Mouse (Mus musculus): ENCODE results near the gene Papolb.

Gene Papolb

DNA sequence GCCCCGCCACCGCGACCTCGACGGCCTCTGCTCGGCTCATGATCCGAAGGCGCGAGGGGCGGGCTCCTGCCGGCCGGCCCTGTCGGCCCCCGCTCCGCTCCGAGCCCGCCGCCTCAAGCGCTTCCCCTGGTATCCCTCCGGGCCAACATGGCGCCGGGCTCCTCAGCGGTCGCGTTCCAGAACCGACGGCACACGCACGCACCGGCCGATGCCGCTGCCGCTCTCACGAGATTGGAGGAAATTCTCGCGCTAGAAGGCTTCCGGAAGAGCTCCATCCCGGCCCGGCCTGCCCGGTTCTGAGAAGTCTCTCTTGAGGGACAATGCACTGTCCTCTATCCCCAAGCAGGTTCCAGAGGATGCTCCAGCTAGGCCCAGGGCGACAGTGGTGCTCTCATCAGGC, at the start of gene Papolb:
Papolb (minus strand) TSS at position 162 of the 400 bp plus-strand sequence.
- DNase-seq (ENCODE audit: low read depth, low spot score), result peak; percentile 51

DNA sequence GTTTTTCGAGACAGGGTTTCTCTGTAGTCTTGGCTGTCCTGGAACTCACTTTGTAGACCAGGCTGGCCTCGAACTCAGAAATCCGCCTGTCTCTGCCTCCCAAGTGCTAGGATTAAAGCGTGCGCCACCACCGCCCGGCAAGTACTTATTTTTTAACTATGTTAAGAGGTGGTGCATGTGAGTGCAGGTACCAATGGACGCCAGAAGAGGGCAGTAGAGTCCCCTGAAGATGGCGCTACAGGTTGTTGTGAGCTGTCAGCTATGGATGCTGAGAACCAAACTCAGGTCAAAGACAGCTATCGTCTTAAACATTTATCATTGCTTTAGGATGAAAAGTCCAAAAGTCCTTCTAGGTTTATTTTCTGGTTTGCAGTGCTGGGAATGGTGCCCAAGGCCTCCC, 48.3 kb upstream of the Papolb start:
- peak; percentile 57 for DNase-seq (ENCODE audit: low read depth, low spot score)

DNA sequence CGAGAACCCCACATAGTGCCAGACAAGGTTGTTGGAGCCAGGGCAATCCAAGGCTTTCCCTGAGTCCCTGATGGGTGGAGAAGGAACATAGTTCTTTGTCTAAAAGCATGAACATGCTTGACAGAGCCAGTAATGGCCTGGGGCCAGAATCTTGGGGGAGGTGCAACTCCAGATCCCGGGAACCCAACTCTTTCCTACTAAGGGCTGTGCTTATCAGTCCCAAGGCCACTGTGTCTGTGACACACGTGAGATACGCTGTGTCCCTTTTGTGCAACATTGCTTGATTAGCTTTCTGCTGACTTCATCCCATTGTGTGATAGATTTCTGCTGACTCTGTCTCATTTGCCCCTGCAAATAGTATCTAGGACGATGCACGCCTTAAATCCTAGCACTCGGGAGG, 47.0 kb upstream of the Papolb start:
- DNase-seq (ENCODE audit: low read depth, low spot score), result no peak

DNA sequence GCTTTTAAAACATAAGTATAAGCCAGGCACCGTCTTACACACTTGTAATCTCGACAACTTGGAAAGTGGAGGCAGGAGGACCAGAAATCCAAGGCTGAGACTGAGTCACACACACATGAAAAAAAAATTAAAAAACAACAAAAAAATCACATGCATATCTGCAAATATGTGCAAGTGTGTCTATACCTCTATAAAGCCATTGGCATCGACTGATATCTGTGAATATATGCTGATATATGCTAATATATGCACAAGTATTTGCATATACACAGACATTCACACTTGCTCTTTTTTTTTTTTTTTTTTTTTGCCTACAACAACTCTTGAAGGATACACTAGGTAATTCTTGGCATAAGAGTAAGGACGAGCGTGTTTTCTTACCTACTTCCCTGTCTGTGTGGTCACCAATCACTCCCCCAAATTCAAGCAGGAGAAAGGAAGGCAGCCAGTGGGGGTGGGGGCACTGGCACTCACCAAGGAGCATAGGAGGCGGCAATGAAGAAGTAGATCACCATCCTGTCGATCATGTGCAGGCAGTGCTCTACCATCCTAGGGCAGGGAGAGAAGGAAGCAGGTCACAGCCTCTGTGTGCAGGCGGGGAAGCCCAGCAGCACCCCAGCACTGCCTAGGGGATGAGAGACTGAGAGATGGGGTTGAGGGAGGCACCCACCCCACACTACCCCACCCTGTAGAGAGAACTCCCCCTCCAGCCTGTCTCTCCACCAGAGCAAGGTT, 44.6 kb upstream of the Papolb start:
- no peak for DNase-seq (ENCODE audit: low read depth, low spot score)

DNA sequence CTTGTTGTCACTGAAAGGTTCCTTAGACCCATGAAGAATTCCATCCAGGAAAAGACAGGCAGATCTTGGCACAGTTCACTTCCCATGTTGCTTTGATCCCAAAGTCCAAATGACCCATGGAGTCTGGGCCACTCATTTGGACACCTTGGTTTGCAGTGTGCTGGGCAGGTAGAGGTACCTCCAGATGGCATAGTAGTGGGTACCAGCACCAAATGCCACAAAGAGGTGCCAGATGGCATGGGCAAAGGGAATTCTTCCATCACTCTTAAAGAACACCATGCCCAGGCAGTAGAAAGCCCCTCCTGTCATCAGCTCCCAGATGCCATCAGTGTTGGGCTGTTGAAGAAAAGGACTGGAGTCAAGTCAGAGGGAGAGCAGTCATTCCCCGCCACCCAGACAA, 34.7 kb upstream of the Papolb start:
- no peak for DNase-seq (ENCODE audit: low read depth, low spot score)

DNA sequence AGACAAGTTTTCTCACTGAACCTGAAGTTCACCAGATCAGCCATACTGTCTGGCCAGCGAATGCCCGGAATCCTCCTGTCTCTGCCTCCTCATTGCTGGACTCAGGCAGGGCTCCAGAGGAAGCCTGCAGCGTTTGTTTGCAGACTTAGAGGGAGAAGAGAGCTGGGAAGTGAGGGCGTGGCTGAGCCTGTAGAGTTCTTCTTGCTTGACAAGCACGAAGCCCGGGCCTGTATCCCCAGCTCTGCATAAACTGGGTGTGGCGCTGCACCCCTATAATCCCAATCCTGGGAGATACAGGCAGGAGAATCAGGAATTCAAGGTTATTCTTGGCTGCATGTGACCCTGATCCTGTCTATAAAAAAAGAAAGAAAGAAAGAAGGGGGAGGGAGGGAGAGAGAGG, 30.4 kb upstream of the Papolb start:
- DNase-seq (ENCODE audit: low read depth, low spot score), result peak; percentile 56

DNA sequence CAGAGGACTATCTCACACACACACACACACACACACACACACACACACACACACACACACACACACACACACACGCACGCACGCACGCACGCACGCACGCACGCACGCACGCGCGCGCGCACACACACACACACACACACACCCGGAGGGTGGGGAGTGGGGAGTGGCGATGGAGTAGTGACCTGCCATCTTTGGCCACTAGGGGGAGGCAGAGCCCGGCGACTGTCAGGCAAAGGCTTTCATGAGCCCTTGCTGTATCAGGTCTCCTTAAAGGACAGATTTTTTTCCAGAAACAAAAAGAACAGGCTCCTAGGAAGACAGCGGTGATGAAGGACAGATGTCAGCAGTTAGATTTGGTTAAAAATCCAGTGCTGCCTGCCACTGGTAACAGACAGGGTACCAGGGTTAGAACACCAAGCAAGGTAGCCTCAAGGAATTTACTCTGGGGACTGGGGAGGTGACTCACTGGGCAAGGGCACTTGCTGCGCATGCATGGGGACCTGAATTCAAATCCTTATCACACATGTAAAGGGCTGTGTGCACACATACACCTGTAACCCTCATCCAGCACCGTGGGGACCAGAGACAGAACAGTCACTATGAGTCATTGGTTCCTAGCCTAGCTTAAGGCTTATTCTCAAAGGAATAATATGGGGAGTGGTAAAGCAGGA, 27.7 kb upstream of the Papolb start:
- peak; percentile 73 for DNase-seq (ENCODE audit: low read depth, low spot score)

DNA sequence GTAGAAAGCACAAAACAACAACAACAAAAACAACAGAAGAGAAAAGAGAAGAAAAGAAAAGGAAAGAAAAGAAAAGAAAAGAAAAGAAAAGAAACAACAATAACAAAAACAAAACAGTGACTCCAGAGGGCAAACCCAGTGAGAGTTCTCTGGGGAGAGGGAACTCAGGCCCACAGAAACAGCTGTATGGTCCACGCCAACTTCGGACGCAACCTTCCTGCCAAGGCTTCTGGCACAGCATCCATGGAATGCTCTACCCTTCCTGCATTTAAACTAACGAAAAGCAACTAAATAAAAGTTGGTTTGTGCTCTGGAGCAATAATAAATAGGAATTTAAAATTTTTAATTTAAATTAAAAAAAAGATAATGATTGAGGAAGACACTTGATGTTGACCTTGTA, 26.8 kb upstream of the Papolb start:
- no peak for DNase-seq (ENCODE audit: low read depth, low spot score)

DNA sequence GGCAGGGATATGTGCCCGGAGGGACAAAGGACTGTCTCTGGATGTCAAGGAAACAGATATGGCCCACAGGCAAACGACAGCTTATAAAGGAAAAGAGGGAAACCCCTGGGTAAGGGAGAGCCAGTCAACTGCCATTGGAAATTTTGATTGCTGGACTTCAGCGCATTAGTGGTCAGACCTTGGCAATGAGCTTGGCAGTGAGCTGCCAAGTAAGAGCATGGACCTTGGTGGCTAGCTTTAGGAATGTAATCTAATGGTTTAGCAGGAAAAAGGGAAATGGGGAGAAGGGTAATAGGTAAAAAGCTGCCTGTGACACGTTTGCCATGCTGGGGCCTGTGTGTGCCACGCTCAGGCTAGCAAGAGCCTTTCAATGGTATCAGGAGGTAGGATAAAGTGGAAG, 26.0 kb upstream of the Papolb start:
- DNase-seq (ENCODE audit: low read depth, low spot score), result no peak

DNA sequence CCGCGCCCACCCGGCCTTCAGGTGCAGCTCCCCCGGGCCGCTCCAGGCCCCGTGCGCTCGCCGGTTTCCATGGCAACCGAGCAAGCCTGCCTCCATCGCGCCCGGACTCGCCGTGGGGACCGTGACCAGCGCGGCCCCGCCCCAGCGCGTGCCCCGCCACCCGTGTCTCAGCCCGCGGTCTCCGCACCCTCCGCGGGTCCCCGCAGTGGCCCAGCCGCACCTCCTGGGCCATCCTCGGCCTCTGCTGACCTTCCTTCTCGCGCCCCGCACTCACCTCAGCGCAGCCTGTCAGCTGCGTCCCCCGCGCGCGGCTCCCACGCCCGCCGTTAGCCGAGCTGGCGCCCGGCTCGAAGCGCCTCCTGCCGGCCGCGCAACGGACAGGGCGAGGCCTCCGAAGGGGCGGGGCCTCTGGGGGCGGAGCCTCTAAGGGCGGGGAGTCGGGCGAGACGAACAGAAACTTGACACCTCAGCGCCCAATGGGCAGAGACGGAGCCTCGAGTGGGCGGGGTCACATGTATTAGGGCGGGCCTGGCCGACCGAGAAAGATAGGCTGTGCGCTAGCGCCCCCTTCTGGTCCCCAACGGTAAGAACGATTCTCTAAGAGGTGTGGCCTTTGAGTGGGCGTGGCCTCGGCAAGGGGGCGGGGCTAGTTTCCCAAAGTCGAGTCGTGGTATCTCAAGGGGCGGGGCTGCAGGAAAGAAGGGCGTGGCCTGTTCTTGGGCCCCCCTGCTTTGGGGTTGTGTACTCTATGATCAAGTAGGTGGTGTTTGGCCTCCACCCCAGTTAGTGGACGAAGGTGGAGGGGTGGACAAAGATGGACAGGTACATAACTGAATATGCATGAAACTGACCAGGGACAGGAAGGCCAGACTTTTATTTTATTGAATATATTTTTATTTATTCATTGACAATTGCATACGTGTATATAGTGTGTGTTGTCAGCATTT, 21.1 kb upstream of the Papolb start, which contains the start of gene Radil:
Radil (minus strand) TSS at position 393 of the 947 bp plus-strand sequence.
- peak; percentile 98 for DNase-seq (ENCODE audit: low read depth, low spot score)

DNA sequence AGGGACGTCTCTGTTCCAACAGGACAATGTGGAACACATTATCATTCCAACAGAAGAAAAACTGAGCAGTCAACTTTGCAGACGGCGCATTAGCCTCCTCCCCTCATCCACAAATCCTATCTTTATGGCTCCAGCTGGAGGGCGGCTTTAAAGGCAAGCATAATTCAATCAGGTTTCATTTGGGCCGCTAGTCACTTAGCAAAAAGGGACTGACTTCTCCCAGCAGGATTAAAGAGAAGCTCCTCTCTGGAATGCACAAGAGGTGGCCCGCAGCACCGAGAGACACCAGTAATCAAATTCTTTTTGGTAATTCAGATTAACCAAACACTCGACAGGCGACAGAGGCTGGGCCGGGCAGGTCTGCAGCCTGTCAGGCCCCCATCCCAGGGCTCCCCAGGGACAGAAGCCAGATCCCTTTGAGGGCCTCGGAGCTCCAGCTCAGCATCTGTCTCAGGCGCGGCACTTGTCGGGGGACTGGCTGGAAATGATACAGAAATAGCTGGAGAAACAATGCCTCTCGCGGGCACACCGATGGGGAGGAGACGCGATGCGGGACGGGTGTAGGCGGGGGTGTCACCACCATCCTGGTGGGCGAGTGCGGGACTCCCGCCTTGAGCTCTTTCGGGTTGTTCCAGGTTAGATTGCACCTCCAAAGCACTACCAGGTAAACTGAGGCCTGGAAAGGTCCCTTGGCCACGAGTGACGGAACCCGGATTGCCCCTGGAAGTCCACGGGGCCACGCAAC, 20.3 kb upstream of the Papolb start:
- DNase-seq (ENCODE audit: low read depth, low spot score), result peak; percentile 21

DNA sequence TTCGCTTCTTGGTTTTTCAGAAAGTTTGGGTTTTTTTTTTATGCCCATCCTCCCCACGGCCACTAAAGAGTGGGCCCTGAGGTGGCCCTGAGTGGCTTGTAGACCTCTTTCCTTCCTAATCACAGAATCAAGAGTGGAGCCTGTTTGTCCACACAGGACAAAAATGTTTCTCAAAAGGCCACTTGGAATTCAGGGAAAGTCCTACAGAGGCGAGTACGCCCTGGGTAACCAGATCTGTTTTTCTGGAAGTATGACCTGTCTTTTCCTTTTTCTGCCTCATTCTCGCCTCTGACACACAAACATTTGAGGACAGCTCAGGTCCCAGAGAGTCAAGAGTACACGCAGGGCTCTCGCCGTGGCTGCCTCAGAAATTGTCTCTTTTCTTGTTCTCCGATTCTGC, 19.6 kb upstream of the Papolb start:
- DNase-seq (ENCODE audit: low read depth, low spot score), result no peak

DNA sequence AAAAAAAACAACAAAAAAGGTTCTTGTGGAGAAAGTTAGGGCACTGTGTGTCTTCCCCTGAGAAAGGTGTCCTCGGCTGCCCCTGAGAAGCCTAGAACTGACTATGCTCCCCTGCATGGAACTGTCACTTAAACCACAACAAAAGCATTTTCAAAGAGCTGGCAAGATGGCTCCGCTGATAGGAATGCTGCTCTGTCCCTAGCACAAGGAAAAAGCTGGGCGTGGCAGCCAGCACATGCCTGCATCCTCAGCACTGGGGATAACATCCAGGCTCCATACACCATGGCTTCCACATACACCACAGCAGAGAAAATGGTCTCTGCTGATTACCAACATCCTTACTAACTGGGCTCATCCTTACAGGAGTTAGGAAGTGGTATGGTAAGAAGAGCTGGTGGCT, 17.2 kb upstream of the Papolb start:
- DNase-seq (ENCODE audit: low read depth, low spot score), result no peak

DNA sequence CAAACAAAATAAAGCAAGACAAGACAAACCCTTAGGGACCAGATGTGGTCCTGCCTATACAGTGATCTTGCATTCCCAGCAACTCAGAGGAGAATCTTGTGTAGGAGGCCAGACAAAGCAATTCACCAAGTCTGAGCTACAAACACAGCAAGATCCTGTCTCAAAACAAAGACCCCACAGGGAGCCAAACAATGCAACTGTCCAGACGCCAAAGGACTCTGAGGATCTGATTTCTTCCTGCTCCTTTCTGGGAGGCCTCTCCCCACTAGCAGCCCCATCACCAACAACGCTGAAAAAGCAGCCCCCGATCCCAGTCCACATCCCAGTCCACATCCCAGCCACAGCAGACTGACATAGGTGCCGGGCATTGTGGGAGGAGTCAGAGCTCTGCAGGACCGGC, 16.5 kb upstream of the Papolb start:
- DNase-seq (ENCODE audit: low read depth, low spot score), result peak; percentile 84

DNA sequence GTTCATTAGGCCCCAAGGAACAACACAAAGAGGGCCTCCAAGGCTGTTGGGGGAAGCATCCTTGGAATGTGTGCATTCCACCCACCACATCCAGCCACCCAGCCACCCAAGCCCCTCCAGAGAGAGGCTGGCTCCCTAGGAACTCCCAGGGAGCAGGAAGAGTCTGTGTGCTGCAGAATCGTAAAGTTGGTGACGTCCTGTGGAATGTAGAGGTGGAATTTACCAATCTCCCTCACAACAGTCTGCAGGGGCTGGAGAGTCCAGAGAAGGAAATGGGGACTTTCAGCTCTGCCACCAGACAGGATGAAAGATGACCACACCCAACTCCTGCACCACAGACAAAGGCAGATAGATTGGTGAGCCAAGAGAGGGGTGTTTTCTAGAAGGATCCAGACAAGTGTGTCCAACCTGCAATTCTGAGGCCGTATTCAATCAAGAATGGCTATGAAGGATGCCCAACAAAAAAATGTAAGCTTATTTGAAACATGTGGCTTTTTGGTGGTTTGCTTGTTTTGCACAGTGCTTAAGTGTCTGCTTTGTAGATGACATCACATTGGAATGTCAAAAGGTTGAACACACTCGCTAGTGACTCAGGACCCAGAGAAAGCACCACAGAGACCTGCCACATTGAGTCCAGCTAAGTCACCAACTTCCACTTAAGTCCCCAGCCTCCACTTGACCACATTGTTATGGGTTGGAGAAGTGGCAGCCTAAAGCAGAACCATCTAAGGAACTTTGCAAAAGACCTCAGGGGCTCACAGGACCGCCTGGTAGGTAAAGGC, 15.3 kb upstream of the Papolb start:
- DNase-seq (ENCODE audit: low read depth, low spot score), result peak; percentile 60

DNA sequence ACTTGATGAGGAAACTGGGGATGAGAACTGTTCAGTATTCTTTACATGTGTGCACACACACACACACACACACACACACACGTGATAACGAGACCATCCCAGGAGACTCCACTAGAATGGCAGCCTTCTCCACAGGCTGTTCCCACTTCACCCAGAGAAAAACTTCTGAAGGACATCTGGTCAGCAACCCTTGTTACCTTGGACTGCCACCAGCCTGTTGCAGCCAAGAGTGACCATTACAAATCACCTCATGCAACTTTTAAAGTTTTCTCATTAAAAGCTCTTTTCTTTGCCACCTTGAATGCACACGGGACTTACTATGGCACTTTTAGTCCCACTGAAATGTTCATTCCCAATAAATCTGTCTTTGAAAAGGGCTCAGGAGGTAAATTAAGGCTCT, 7.4 kb upstream of the Papolb start:
- DNase-seq (ENCODE audit: low read depth, low spot score), result no peak

DNA sequence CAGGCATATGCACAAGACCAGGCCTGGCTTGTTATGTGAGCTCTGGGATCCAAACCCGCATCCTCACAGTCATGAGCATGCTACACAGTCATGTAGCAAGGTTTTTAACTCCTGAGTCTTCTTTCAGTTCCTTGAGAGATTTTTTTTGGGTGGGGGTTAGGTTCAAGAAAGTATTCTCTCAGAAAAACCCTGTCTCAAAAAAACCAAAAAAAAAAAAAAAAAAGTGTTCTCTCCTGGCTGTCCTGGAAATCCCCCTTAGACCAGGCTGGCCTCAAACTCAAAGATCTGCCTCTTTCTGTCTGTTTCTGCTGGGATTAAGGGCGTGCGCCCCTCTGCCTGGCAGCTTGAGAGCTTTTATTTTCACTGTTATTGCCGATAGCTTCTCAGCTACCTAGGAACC, 5.5 kb upstream of the Papolb start:
- no peak for DNase-seq (ENCODE audit: low read depth, low spot score)

DNA sequence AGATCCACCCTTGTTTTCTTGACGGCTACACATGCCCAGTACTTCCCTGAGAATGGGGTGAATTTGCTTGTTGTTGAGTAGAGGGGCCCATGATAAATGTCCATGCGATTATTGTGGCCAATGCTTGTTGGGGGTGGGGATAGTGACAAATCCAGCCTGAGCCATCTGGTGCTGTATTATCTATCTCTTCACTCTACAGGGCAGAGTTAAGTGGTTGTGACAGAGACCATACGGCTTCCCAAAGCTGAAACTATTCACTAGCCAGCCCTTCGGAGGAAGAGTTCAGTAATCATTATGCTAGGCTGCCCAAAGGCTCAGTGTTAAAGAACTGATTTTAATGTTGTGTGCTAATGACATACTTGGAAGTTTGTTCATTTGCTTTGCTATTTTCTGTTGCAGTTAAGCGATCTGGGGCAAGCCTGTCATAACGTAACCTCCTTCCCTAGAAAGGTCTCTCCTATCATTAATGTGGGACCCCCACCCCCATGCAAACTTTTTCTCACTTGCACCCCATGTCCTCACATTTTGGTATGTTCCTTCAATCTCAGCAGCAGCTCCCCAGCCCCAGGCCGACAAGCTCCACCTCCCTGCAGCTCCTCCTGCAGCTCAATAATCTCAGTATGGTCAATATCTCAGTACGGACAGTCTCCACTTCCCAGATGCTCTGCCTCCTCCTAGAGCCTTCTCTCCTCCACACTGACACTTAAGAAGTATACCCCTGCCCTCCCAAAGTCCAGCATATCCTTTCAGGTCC, 5.0 kb downstream of the Papolb start:
- DNase-seq (ENCODE audit: low read depth, low spot score), result no peak

DNA sequence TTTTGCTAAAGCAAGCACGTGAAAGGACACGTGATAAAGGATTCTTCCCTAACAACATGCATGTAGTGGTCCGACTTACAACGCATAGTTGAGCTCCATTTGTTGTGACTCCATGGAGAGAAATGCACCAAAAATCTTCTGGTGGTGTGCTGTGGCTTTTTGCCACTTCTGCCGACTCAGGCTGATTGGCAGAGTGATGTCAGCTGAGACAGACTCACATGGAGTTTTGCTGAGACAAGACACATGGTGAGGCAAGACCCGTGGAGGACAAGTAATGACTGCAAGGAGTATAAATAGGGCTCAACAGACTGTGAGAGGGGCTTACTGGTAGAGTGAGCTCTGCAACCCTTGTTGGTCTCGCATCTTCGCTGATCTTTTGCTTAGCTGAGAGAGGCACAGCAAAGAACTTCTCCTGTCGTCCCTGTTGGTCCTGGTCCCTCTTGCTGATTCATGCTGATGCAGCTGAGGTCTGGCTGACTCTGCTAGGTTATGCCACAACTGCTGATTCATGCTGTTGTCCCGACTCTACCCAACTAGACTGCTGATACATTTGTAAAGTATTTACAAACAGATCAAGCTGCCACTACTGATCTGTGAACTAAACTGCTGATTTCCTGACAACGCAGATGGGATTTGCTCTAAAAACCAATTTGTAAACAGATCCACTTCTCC, 8.5 kb downstream of the Papolb start:
- no peak for DNase-seq (ENCODE audit: low read depth, low spot score)

Data from ES-CJ7 (cell line).